Mouse (Mus musculus): Measurements from ENCODE around the gene Stxbp1. TPM values are rescaled to one million over a fixed set of nuclear protein-coding genes. Genes with fewer than 3 reads are reported as not detected.
A peak's percentile ranks its signal among the peaks of the same experiment; 100 is the strongest.

Gene Stxbp1
- polyA plus RNA-seq, 1 experiment, result 713 TPM

- Histone ChIP-seq H3K4me3 (ENCODE audit: insufficient read depth, low read length) (no peak overlapping the region), H3K4me1 (ENCODE audit: control insufficient read depth, insufficient read depth, low read length) (no peaks in the 10 kb centered on the region), H3K27ac (ENCODE audit: insufficient read depth, low read length) (no peak overlapping the region)
- TF ChIP-seq CTCF (IDR thresholded peaks at IDR 0.05; ENCODE audit: extremely low read depth, insufficient read depth, low read length) (no peak), POLR2A (IDR thresholded peaks at IDR 0.05; ENCODE audit: extremely low read depth, insufficient read depth, low read length) (no peak)
Observed at GRCm38 (mm10) chr2:32769327-32770085, 77.5 kb downstream of the Stxbp1 start.

- H3K27ac ChIP-seq (ENCODE audit: insufficient read depth, low read length), result no peak overlapping the region
- H3K4me3 ChIP-seq (ENCODE audit: insufficient read depth, low read length), result no peak overlapping the region
- TF ChIP-seq CTCF (IDR thresholded peaks at IDR 0.05; ENCODE audit: extremely low read depth, insufficient read depth, low read length), result no peak
- no peak for TF ChIP-seq POLR2A (IDR thresholded peaks at IDR 0.05; ENCODE audit: extremely low read depth, insufficient read depth, low read length)
- H3K4me1 ChIP-seq (ENCODE audit: control insufficient read depth, insufficient read depth, low read length), result no peaks in the 10 kb centered on the region
Observed at GRCm38 (mm10) chr2:32768661-32769285, 78.3 kb downstream of the Stxbp1 start.

- TF ChIP-seq POLR2A (IDR thresholded peaks at IDR 0.05; ENCODE audit: extremely low read depth, insufficient read depth, low read length) (no peak), CTCF (IDR thresholded peaks at IDR 0.05; ENCODE audit: extremely low read depth, insufficient read depth, low read length) (no peak)
- Histone ChIP-seq H3K4me1 (ENCODE audit: control insufficient read depth, insufficient read depth, low read length) (no peaks in the 10 kb centered on the region), H3K27ac (ENCODE audit: insufficient read depth, low read length) (no peak overlapping the region), H3K4me3 (ENCODE audit: insufficient read depth, low read length) (no peak overlapping the region)
Observed at GRCm38 (mm10) chr2:32767241-32767640, 79.8 kb downstream of the Stxbp1 start.

GRCm38 (mm10) chr2:32763353-32763752 is 83.7 kb downstream of the Stxbp1 start:
- Histone ChIP-seq H3K27ac (ENCODE audit: insufficient read depth, low read length) (no peak overlapping the region), H3K4me1 (ENCODE audit: control insufficient read depth, insufficient read depth, low read length) (peaks cover 5% of the 10 kb centered on the region), H3K4me3 (ENCODE audit: insufficient read depth, low read length) (no peak overlapping the region)
- TF ChIP-seq CTCF (IDR thresholded peaks at IDR 0.05; ENCODE audit: extremely low read depth, insufficient read depth, low read length) (peak; percentile 35; the same call in 1 of the 2 replicates), POLR2A (IDR thresholded peaks at IDR 0.05; ENCODE audit: extremely low read depth, insufficient read depth, low read length) (no peak)

- H3K27ac ChIP-seq (ENCODE audit: insufficient read depth, low read length), result no peak overlapping the region
- no peak overlapping the region for H3K4me3 ChIP-seq (ENCODE audit: insufficient read depth, low read length)
- TF ChIP-seq POLR2A (IDR thresholded peaks at IDR 0.05; ENCODE audit: extremely low read depth, insufficient read depth, low read length) (no peak), CTCF (IDR thresholded peaks at IDR 0.05; ENCODE audit: extremely low read depth, insufficient read depth, low read length) (no peak)
- peaks cover 5% of the 10 kb centered on the region for H3K4me1 ChIP-seq (ENCODE audit: control insufficient read depth, insufficient read depth, low read length)
Observed at GRCm38 (mm10) chr2:32761859-32762258, 85.2 kb downstream of the Stxbp1 start.

GRCm38 (mm10) chr2:32761361-32761760 is 85.7 kb downstream of the Stxbp1 start:
- Histone ChIP-seq H3K4me1 (ENCODE audit: control insufficient read depth, insufficient read depth, low read length) (peaks cover 5% of the 10 kb centered on the region), H3K27ac (ENCODE audit: insufficient read depth, low read length) (no peak overlapping the region)

GRCm38 (mm10) chr2:32759001-32759400 is 88.0 kb downstream of the Stxbp1 start:
- Histone ChIP-seq H3K4me1 (ENCODE audit: control insufficient read depth, insufficient read depth, low read length) (peaks cover 5% of the 10 kb centered on the region), H3K4me3 (ENCODE audit: insufficient read depth, low read length) (no peak overlapping the region), H3K27ac (ENCODE audit: insufficient read depth, low read length) (no peak overlapping the region)
- no peak for TF ChIP-seq POLR2A (IDR thresholded peaks at IDR 0.05; ENCODE audit: extremely low read depth, insufficient read depth, low read length)
- TF ChIP-seq CTCF (IDR thresholded peaks at IDR 0.05; ENCODE audit: extremely low read depth, insufficient read depth, low read length), result no peak

More at GRCm38 (mm10) chr2:32761361-32761760, 85.7 kb downstream of the Stxbp1 start:
- TF ChIP-seq CTCF (IDR thresholded peaks at IDR 0.05; ENCODE audit: extremely low read depth, insufficient read depth, low read length) (no peak), POLR2A (IDR thresholded peaks at IDR 0.05; ENCODE audit: extremely low read depth, insufficient read depth, low read length) (no peak)
- H3K4me3 ChIP-seq (ENCODE audit: insufficient read depth, low read length), result no peak overlapping the region

GRCm38 (mm10) chr2:32758503-32758902 is 88.5 kb downstream of the Stxbp1 start:
- Histone ChIP-seq H3K27ac (ENCODE audit: insufficient read depth, low read length) (no peak overlapping the region), H3K4me3 (ENCODE audit: insufficient read depth, low read length) (no peak overlapping the region), H3K4me1 (ENCODE audit: control insufficient read depth, insufficient read depth, low read length) (peaks cover 5% of the 10 kb centered on the region)
- TF ChIP-seq CTCF (IDR thresholded peaks at IDR 0.05; ENCODE audit: extremely low read depth, insufficient read depth, low read length), result no peak
- no peak for TF ChIP-seq POLR2A (IDR thresholded peaks at IDR 0.05; ENCODE audit: extremely low read depth, insufficient read depth, low read length)

- Histone ChIP-seq H3K4me3 (ENCODE audit: insufficient read depth, low read length) (peak within 1 kb of the TSS; percentile 38), H3K4me1 (ENCODE audit: control insufficient read depth, insufficient read depth, low read length) (peaks cover 5% of the 10 kb centered on the region), H3K27ac (ENCODE audit: insufficient read depth, low read length) (peak within 1 kb of the TSS; percentile 49)
- TF ChIP-seq CTCF (IDR thresholded peaks at IDR 0.05; ENCODE audit: extremely low read depth, insufficient read depth, low read length) (peak; percentile 86), POLR2A (IDR thresholded peaks at IDR 0.05; ENCODE audit: extremely low read depth, insufficient read depth, low read length) (peak; percentile 61; the same call in 1 of the 2 replicates)
Observed at GRCm38 (mm10) chr2:32757056-32757845, 89.8 kb downstream of the Stxbp1 start, which contains the start of gene Tor2a. Gene Tor2a (plus strand): TSS chr2:32757234.
